Mouse (Mus musculus): Measurements from ENCODE around the gene Nktr.

DNA sequence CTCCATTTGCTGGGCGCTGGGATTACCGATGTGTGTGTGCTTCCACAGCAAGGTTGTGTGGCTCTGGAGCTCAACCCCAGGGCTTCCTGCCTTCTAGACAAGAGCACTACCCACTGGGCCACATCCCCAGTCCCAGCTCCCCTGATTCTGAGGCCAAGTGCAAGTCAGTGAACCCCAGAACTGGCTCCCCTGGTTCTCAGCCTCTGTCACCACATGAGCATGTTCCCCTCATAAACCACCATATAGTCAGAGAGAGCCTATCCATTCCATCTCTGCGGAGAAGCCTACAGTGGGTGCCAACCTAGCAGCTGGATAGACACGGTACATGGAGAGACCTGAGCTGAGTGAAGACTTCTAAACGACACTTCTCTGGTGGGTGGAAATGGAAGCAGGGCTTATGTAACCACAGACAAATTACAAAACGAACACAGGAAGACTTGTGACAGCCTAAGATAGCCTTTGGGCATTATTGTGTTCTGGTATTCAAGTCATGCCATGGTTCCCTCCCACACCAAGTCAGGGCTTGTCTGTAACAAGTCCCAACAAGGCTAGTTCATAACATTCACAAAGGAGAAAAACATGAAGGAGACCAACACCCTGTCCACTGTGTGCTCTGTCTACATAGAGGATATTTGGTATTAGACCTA is 12.8 kb upstream of the Nktr start:
- no peak for TF ChIP-seq EP300 (IDR thresholded peaks at IDR 0.05; ENCODE audit: insufficient read depth, low read depth, low read length)
- no peak for TF ChIP-seq CTCF (IDR thresholded peaks at IDR 0.05)

Data from heart, adult 2 months (tissue).